Comparison of ENCODE assay signal across 23 mouse cellular contexts in genomic region chr17:48497986-48498385, GRCm38 (mm10). TPM values are rescaled to one million over a fixed set of nuclear protein-coding genes. Genes with fewer than 3 reads are reported as not detected.
DNase-seq lines count a peak whose midpoint lies in the region; ATAC-seq lines count a peak whose summit lies in the region.
"Had no signal": no experiment of that assay in that cellular context is flagged by ENCODE, and none has a peak within 500 bp of the region (broad histone marks: within the 10 kb centered on the region; RNA-seq: fewer than 3 reads in every experiment).

No protein-coding gene starts in this region.

- no peaks in the 10 kb centered on the region for H3K36me3 ChIP-seq in kidney, embryonic 16.5 days (ENCODE audit: insufficient read depth, low read length)
- H3K36me3 ChIP-seq: embryonic facial prominence, embryonic 10.5 days; embryonic facial prominence, embryonic 12.5 days; forebrain, embryonic 15.5 days; G1E had no signal

- no peaks in the 10 kb centered on the region for H3K9me3 ChIP-seq in kidney, embryonic 16.5 days (ENCODE audit: low read length)
- H3K9me3 ChIP-seq: embryonic facial prominence, embryonic 10.5 days; embryonic facial prominence, embryonic 12.5 days; forebrain, embryonic 13.5 days; forebrain, embryonic 15.5 days; G1E had no signal

- no peak for ATAC-seq in kidney, embryonic 16.5 days (ENCODE audit: low FRiP score, low TSS enrichment)
- ATAC-seq: activated CD4-positive, CD25-positive, alpha-beta regulatory T cell, adult 4 months; CD4-positive, CD25-positive, alpha-beta regulatory T cell, adult 4 months; forebrain, embryonic 13.5 days; forebrain, embryonic 15.5 days; Patski had no signal

- H3K4me1 ChIP-seq in kidney, embryonic 16.5 days (ENCODE audit: insufficient read depth, low read length): no peaks in the 10 kb centered on the region
- H3K4me1 ChIP-seq: embryonic facial prominence, embryonic 12.5 days; forebrain, embryonic 13.5 days; forebrain, embryonic 15.5 days had no signal

- H3K4me3 ChIP-seq in kidney, embryonic 16.5 days (ENCODE audit: low read length): no peak overlapping the region
- H3K4me3 ChIP-seq: embryonic facial prominence, embryonic 10.5 days; embryonic facial prominence, embryonic 12.5 days; forebrain, embryonic 13.5 days; forebrain, embryonic 15.5 days had no signal

- peak; percentile 16 for DNase-seq in kidney, adult 11 months
- peak; percentile 21 to 52 for DNase-seq in kidney, adult 8-10 months
- no peak for DNase-seq in kidney, adult 18-20 months
- peak; percentile 8 to 50 for DNase-seq in kidney, postnatal 36 days
- no peak for DNase-seq in kidney, postnatal 14 days
- DNase-seq: adrenal gland, adult 8-10 months; adrenal gland, postnatal 14 days; adrenal gland, postnatal 36 days; B cell, adult 2 months; cerebellum, adult 11-12 months; cerebellum, adult 2 months; cerebellum, adult 9-10 months; cerebellum, postnatal 10 days; cerebellum, postnatal 25 days had no signal

- no peak overlapping the region for H3K27ac ChIP-seq in kidney, embryonic 16.5 days (ENCODE audit: low read length)
- H3K27ac ChIP-seq: embryonic facial prominence, embryonic 10.5 days; embryonic facial prominence, embryonic 12.5 days; forebrain, embryonic 13.5 days; forebrain, embryonic 15.5 days had no signal

- WGBS in kidney, embryonic 16.5 days: 62% methylated on average over 3 of the region's 3 CpGs

- no peak overlapping the region for H3K9ac ChIP-seq in kidney, embryonic 16.5 days (replicated peaks; ENCODE audit: low read length)
- H3K9ac ChIP-seq: embryonic facial prominence, embryonic 12.5 days; forebrain, embryonic 13.5 days; forebrain, embryonic 15.5 days had no signal

- no peak overlapping the region for H3K4me2 ChIP-seq in kidney, embryonic 16.5 days (replicated peaks; ENCODE audit: low read depth, low read length)
- H3K4me2 ChIP-seq: embryonic facial prominence, embryonic 12.5 days; forebrain, embryonic 13.5 days; forebrain, embryonic 15.5 days had no signal

- no peaks in the 10 kb centered on the region for H3K27me3 ChIP-seq in kidney, embryonic 16.5 days (ENCODE audit: insufficient read depth, low read length)
- H3K27me3 ChIP-seq: embryonic facial prominence, embryonic 12.5 days; forebrain, embryonic 13.5 days; forebrain, embryonic 15.5 days had no signal

RNA-seq across cellular contexts. Expression of gene Unc5cl, which starts 43.3 kb away (rescaled TPM):
- polyA plus RNA-seq in kidney, embryonic 16.5 days (2015; fragmentation: Nextera tagmentation; extraction: Ambion mirVana): 8.3 and 8.8 TPM in 2 replicates

RNA-seq across cellular contexts. Expression of gene Tspo2, which starts 46.7 kb away (rescaled TPM):
- 1.7 and 2.0 TPM in 2 replicates for polyA plus RNA-seq in kidney, embryonic 16.5 days (2015; fragmentation: Nextera tagmentation; extraction: Ambion mirVana)
- polyA plus RNA-seq: CD4-positive, CD25-positive, alpha-beta regulatory T cell, adult 4 months had no signal

Comparison
In these comparisons a context has a peak if more than half of its experiments do, and no peak if none do; other contexts are left out.
1. DNase-seq: peak in kidney, adult 11 months (single experiment), kidney, adult 8-10 months (2 of 2) and kidney, postnatal 36 days (2 of 2); none in kidney, adult 18-20 months (single experiment) and kidney, postnatal 14 days (single experiment).